Mouse (Mus musculus) T-cell, adult 2 months (primary cell): ENCODE results near the gene Lrrc42.

Experiments
- DNase-seq: peaks from one replicate; pipeline ENCODE4 v3.0.0; 2022; ENCODE audit warnings: low spot score

Lrrc42 gene

GRCm38 (mm10) chr4:107196454-107196853 is 56.9 kb downstream of the Lrrc42 start:
- peak; percentile 23 for DNase-seq

GRCm38 (mm10) chr4:107193841-107194240 is 59.5 kb downstream of the Lrrc42 start:
- DNase-seq, result no peak

GRCm38 (mm10) chr4:107185703-107186102 is 67.6 kb downstream of the Lrrc42 start:
- DNase-seq, result no peak
